Mouse (Mus musculus) heart, adult 9 months (tissue): ENCODE data around the gene Wdr45b.
"Not testable (repeated sequence)": the region's sequence is repeated elsewhere in the genome, so short reads cannot be mapped to it uniquely, and the experiment has no call there.

Experiments used
- DNase-seq, 2 experiments: peaks; one replicate each; pipeline ENCODE4 v3.0.0; 2022; ENCODE audit warnings: low spot score in 2 of 2

The Wdr45b gene

GRCm38 (mm10) chr11:121354091-121354707 lies at the start of gene Wdr45b:
Wdr45b (minus strand) TSS chr11:121354445.
- DNase-seq = peak; percentile 96 to 97

- no peak for DNase-seq
Observed at GRCm38 (mm10) chr11:121392405-121392804, 38.2 kb upstream of the Wdr45b start.

GRCm38 (mm10) chr11:121390793-121391192 lies 36.5 kb upstream of the Wdr45b start:
- no peak for DNase-seq

- DNase-seq = no peak
Observed at GRCm38 (mm10) chr11:121388554-121388945, 34.3 kb upstream of the Wdr45b start.

GRCm38 (mm10) chr11:121387750-121388553 lies 33.7 kb upstream of the Wdr45b start, which contains the start of gene Rab40b:
Rab40b (minus strand) TSS chr11:121388251.
- peak; percentile 91 for DNase-seq

GRCm38 (mm10) chr11:121380294-121380693 lies 26.0 kb upstream of the Wdr45b start:
- DNase-seq = no peak

- no peak for DNase-seq
Observed at GRCm38 (mm10) chr11:121378644-121379043, 24.4 kb upstream of the Wdr45b start.

GRCm38 (mm10) chr11:121373305-121373704 lies 19.1 kb upstream of the Wdr45b start:
- DNase-seq = no peak

GRCm38 (mm10) chr11:121370337-121370994 lies 16.2 kb upstream of the Wdr45b start:
- no peak for DNase-seq

GRCm38 (mm10) chr11:121369622-121370021 lies 15.4 kb upstream of the Wdr45b start:
- DNase-seq = no peak

GRCm38 (mm10) chr11:121368731-121369130 lies 14.5 kb upstream of the Wdr45b start:
- DNase-seq = no peak

GRCm38 (mm10) chr11:121367170-121367707 lies 13.0 kb upstream of the Wdr45b start:
- no peak for DNase-seq

GRCm38 (mm10) chr11:121362212-121362611 lies 8.0 kb upstream of the Wdr45b start:
- DNase-seq = no peak

GRCm38 (mm10) chr11:121353326-121354090 lies 737 bp downstream of the Wdr45b start:
- DNase-seq = peak in 1 of 2 experiments; percentile 2

- not testable (repeated sequence) for DNase-seq
Observed at GRCm38 (mm10) chr11:121348727-121349126, 5.5 kb downstream of the Wdr45b start.

GRCm38 (mm10) chr11:121348166-121348565 lies 6.1 kb downstream of the Wdr45b start:
- DNase-seq = no peak

GRCm38 (mm10) chr11:121347036-121347435 lies 7.2 kb downstream of the Wdr45b start:
- peak; percentile 44 to 73 for DNase-seq

- DNase-seq = not testable (repeated sequence)
Observed at GRCm38 (mm10) chr11:121342423-121342822, 11.8 kb downstream of the Wdr45b start.

- no peak for DNase-seq
Observed at GRCm38 (mm10) chr11:121340287-121340686, 14.0 kb downstream of the Wdr45b start.

GRCm38 (mm10) chr11:121339647-121340046 lies 14.6 kb downstream of the Wdr45b start:
- no peak for DNase-seq

GRCm38 (mm10) chr11:121331641-121332040 lies 22.6 kb downstream of the Wdr45b start:
- no peak for DNase-seq
